24 mouse cellular contexts compared by ENCODE assay signal in the genomic region with DNA sequence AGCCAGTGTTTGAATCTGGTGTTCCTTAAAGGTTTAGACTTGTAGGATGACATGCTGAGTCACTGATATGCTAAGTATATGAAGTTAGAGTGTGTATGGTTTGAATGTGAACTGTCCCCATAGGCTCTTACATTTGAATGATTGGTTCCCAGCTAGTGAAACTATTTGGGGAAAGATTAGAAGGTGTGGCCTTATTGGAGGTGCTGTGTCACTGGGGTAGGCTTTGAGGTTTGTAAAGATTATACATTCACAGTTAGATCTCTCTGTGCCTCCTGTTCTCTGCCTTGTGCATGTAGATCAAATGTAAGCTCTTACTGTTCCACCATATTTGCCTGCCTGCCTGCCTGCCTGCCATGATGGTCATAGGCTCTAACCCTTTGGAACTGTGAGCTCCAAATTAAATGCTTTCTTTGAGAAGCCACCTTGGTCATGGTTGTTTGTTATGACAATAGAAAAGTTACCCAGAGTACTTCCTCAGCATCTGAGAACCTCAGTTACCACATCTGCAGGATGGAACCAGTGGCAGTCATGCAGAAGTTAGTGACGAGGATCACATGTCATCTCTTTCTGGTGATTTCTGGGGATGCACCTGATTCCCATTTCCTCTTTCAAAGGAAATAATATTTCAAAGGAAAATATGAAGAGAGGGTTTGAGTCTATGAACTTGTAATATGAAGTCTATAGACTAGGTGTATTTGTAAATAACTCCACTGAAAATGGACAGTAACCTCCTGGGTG.
"Had no signal": no experiment of that assay in that cellular context is flagged by ENCODE, and none has a peak within 500 bp of the region (broad histone marks: within the 10 kb centered on the region; RNA-seq: fewer than 3 reads in every experiment).

No protein-coding gene starts in this region.

- H3K4me1 ChIP-seq: heart, embryonic 13.5 days; hindbrain, embryonic 12.5 days; intestine, embryonic 15.5 days; limb, embryonic 10.5 days; limb, embryonic 12.5 days had no signal

- H3K4me3 ChIP-seq: gastrocnemius, adult 2 months; heart, adult 2 months; heart, embryonic 13.5 days; heart, embryonic 15.5 days; hindbrain, embryonic 12.5 days; intestine, embryonic 15.5 days; layer of hippocampus, adult 2 months; left cerebral cortex, adult 2 months; limb, embryonic 10.5 days; limb, embryonic 12.5 days had no signal

- H3K9me3 ChIP-seq: heart, embryonic 13.5 days; heart, embryonic 15.5 days; hindbrain, embryonic 12.5 days; intestine, embryonic 15.5 days; limb, embryonic 10.5 days; limb, embryonic 12.5 days had no signal

- DNase-seq: gastrocnemius, adult 2 months; gastrocnemius, postnatal 10 days; gastrocnemius, postnatal 25 days; heart, adult 2 months; heart, postnatal 14 days; heart, postnatal 36 days; kidney, adult 18-20 months; kidney, adult 8-10 months; kidney, postnatal 10 days; kidney, postnatal 25 days; kidney, postnatal 4 days; liver had no signal

- H3K9ac ChIP-seq: heart, embryonic 13.5 days; heart, embryonic 15.5 days; hindbrain, embryonic 12.5 days; hindbrain, embryonic 14.5 days; intestine, embryonic 15.5 days; limb, embryonic 12.5 days had no signal

- H3K36me3 ChIP-seq: heart, embryonic 13.5 days; heart, embryonic 15.5 days; hindbrain, embryonic 12.5 days; intestine, embryonic 15.5 days; limb, embryonic 10.5 days; limb, embryonic 12.5 days had no signal

- H3K27me3 ChIP-seq: heart, embryonic 13.5 days; heart, embryonic 15.5 days; hindbrain, embryonic 12.5 days; intestine, embryonic 15.5 days; limb, embryonic 12.5 days had no signal

- ATAC-seq: hindbrain, embryonic 16.5 days; inflammation-experienced regulatory T-cells, adult 6 months; intestine, embryonic 15.5 days; intestine, postnatal 0 days had no signal

- H3K27ac ChIP-seq: gastrocnemius, adult 2 months; heart, adult 2 months; heart, embryonic 13.5 days; heart, embryonic 15.5 days; hindbrain, embryonic 12.5 days; hindbrain, embryonic 14.5 days; intestine, embryonic 15.5 days; layer of hippocampus, adult 2 months; left cerebral cortex, adult 2 months; limb, embryonic 10.5 days; limb, embryonic 12.5 days had no signal
